Mouse (Mus musculus) testis, adult 2 months (tissue): ENCODE measurements around the gene Vwa3b.

Experiments used
- CTCF ChIP-seq: fragments of 200-500 bp; IDR thresholded peaks from 2 replicates; pipeline ENCODE4 v1.5.1; 2012; ENCODE audit warnings: low read depth, mild to moderate bottlenecking, inconsistent platforms, low read length, moderate library complexity; ENCODE audit not compliant: control insufficient read depth, insufficient read depth, insufficient replicate concordance
- POLR2A ChIP-seq: fragments of 200-500 bp; IDR thresholded peaks from 2 replicates; pipeline ENCODE4 v1.6.1; 2012; ENCODE audit warnings: low read depth, mild to moderate bottlenecking, inconsistent platforms, low read length, moderate library complexity; ENCODE audit not compliant: control insufficient read depth

- TF ChIP-seq CTCF (no peak), POLR2A (no peak)
Measured at GRCm38 (mm10) chr1:37097382-37098093, 71.1 kb downstream of the Vwa3b start.
